Comparison of ENCODE assay signal across 16 mouse cellular contexts in genomic region chr19:42609716-42610115, GRCm38 (mm10).
"Had no signal": no experiment of that assay in that cellular context is flagged by ENCODE, and none has a peak within 500 bp of the region (broad histone marks: within the 10 kb centered on the region; RNA-seq: fewer than 3 reads in every experiment).

No protein-coding gene starts in this region.

- H3K9me3 ChIP-seq: neural tube, embryonic 13.5 days; neural tube, embryonic 15.5 days; stomach, embryonic 15.5 days had no signal

- H3K4me2 ChIP-seq: neural tube, embryonic 13.5 days; neural tube, embryonic 15.5 days; stomach, embryonic 15.5 days had no signal

- H3K9ac ChIP-seq: neural tube, embryonic 13.5 days; neural tube, embryonic 15.5 days; stomach, embryonic 15.5 days had no signal

- H3K4me3 ChIP-seq: neural tube, embryonic 13.5 days; neural tube, embryonic 15.5 days; stomach, embryonic 15.5 days had no signal

- H3K36me3 ChIP-seq: neural tube, embryonic 13.5 days; neural tube, embryonic 15.5 days; stomach, embryonic 15.5 days had no signal

- H3K27ac ChIP-seq: neural tube, embryonic 13.5 days; neural tube, embryonic 15.5 days; stomach, embryonic 15.5 days; stomach, postnatal 0 days had no signal

- DNase-seq: retina, postnatal 1 day; right cerebral cortex, adult 18-20 months; right cerebral cortex, postnatal 14 days; right cerebral cortex, postnatal 25 days; right cerebral cortex, postnatal 4 days; spleen, adult 18-20 months; thymus, adult 18-20 months; thymus, adult 2 months; thymus, postnatal 14 days; thymus, postnatal 25 days; thymus, postnatal 36 days; thymus, postnatal 4 days had no signal
